Mouse (Mus musculus) ovary, postnatal 36 days (tissue): Measurements from ENCODE around the gene Psg16.
A peak's percentile ranks its signal among the peaks of the same experiment; 100 is the strongest.
"Not testable (repeated sequence)": the region's sequence is repeated elsewhere in the genome, so short reads cannot be mapped to it uniquely, and the experiment has no call there.

ENCODE experiments used
- DNase-seq: peaks from one replicate; pipeline ENCODE4 v3.0.0; 2022; ENCODE audit warnings: low spot score, mixed read lengths

The Psg16 gene

GRCm38 (mm10) chr7:17056081-17056581 lies 17.7 kb upstream of the Psg16 start:
- DNase-seq: peak; percentile 83

GRCm38 (mm10) chr7:17056601-17057523 lies 17.0 kb upstream of the Psg16 start:
- no peak for DNase-seq

DNA sequence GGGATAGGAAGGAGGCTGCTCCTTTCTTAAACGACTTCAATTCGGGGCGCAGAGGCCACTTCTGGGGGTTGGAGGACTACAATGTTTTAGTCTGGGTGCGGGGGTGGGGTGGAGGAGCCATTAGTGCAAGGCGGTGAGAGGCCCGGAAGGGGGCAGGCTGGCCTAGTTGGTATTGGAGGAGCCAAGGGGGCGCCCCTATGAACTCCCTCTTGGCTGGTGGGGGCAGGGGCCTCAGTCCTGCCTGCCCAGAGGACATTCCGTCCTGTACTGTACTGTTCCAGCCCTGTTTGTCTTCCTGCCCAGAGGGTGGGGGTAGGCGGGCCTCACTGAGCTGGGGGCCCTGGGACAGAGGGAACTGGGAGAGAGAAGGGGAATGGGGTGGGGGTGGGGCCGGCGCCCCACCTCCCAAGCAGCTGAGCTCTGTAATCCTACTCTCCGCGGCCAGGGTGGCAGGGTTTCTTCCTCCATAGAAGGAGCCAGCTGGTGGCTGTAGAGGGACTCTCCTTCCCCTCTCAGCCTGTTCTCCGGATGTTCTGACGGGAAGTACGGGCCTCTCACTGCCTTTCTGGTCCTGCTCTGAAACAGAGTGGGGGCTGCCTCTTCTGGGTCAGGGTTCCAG lies 15.7 kb upstream of the Psg16 start:
- DNase-seq: peak; percentile 67

DNA sequence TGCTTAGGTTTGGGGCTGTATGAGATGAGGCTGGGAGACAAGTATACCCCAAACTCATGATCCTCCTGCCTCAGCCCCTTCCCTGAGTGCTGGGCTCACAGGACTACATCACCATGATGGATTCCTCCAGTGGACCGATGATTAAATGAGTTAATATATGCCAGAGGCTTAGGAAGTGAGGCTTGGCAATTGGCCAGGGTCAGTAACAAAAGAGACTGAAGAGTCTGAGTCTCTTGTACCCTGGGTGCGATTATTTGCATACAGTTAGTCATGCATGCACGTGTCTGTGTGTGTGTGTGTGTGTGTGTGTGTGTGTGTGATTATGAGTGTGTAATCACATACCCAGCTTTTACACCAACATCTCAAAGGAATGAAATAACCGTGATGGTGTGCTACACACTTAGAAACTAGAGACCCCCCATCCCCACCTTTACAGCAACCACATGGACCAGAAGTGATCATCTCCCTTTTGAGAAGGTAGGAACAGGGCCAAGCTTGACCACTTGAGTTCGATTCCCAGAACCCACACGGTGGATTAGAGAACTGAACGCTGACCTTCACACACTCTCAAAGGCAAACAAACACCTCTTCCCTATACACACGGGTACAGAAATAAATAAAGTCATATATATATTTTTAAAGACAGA lies 14.9 kb upstream of the Psg16 start:
- no peak for DNase-seq

DNA sequence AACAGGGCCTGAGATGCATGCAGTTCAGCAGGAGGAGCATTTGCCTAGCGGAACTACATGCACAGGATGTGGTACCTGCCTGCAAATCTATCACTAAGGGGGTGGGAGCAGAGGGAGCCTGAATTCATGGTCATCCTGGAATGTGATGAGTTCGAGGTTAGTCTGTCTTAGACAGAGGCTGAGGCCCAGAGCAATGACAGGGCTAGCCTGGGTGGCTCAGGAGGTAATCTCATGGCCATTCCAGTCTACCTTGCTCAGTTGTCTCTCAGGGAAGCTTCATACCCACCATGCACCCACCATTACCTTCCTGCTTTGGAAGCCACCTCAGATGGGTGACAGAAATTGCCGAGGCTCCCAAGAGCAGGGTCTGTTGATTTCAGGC lies 14.4 kb upstream of the Psg16 start:
- no peak for DNase-seq

GRCm38 (mm10) chr7:17060031-17060781 lies 13.6 kb upstream of the Psg16 start:
- DNase-seq: peak; percentile 94

- no peak for DNase-seq
Measured at GRCm38 (mm10) chr7:17060782-17061605, 12.8 kb upstream of the Psg16 start.

DNA sequence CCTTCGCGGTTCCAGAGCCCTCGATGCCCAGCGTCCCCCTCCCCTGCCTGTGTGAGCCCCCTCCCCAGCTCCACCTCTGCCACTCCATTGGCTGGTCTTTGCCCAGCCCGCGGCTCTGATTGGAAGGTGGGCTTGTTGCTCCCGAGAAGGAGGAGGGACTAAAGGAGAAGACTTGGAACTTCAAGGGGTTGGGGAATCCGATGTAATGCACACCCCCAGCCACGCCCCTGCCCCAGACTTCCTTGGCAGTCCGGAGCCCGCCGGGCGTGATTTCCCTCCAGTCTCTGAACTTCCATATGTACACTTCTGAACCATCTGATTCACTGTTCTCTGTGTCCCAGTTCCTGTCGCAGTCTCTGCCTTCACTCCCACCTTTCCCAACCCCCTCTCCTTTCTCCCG lies 11.5 kb upstream of the Psg16 start, which contains the start of gene Hif3a:
TSS of gene Hif3a (minus strand) at position 39 of the 400 bp plus-strand sequence.
- peak; percentile 50 for DNase-seq

- no peak for DNase-seq
Measured at GRCm38 (mm10) chr7:17062845-17063244, 11.0 kb upstream of the Psg16 start.

GRCm38 (mm10) chr7:17065620-17066019 lies 8.2 kb upstream of the Psg16 start:
- DNase-seq: no peak

GRCm38 (mm10) chr7:17066412-17066811 lies 7.4 kb upstream of the Psg16 start:
- peak; percentile 71 for DNase-seq

DNA sequence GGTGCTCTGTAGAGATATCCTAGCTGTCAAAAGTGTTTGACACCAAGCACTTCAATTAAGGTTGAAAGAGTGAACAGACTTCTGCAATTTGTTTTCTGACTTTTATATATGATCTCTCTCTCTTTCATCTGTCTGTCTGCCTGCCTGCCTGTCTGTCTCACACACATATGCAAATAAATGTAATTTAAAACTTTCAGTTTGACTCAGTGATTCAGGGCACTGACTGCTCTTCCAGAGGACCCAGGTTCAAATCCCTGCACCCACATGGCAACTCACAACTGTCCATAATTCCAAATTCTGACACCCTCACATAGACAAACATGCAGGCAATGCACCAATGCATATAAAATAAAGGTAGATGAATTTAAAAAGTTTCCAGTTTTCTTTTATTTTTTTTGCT lies 6.8 kb upstream of the Psg16 start:
- DNase-seq: no peak

- not testable (repeated sequence) for DNase-seq
Measured at GRCm38 (mm10) chr7:17067651-17068050, 6.2 kb upstream of the Psg16 start.

DNA sequence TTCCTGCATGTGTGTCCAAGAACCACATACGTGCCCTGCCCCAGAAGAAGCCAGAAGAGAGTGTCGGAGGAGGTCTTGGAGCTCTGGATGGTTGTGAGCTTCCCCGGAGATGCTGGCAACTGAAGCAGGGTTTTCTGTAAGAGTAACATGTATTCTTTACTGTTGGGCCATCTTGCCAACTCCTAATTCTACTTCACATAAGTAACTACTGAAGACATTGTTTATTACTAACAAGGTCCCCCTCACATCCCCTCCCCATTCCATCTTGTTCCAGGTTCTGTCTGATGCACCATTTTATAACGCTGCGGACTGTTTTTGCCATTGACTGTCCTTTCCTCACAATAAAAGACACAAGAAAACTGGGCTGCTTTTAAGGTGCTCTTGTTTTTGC lies 332 bp upstream of the Psg16 start:
- no peak for DNase-seq

GRCm38 (mm10) chr7:17076542-17076941 lies 2.7 kb downstream of the Psg16 start:
- DNase-seq: no peak

GRCm38 (mm10) chr7:17078076-17078654 lies 4.3 kb downstream of the Psg16 start:
- no peak for DNase-seq

- DNase-seq: no peak
Measured at GRCm38 (mm10) chr7:17082766-17083165, 8.9 kb downstream of the Psg16 start.

DNA sequence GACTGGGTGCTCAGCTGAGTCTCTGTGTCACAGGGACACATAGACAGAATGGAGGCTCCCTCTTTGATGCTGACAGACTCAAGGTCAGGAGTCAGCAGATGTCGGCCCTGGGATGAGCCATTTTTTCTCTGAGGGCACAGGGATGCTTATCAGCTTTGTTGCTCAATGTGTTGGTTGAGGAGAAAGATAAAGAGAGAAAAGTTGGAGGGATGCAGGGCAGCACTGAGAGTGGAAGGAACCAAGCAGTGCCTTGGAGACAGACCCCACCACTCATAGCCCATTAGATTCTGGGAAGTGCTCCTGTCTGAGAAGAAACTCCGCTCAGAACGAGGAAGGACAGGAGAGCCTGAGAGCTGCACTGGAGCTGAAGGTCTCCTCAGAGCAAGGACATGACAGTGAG lies 13.9 kb downstream of the Psg16 start:
- DNase-seq: no peak

GRCm38 (mm10) chr7:17090058-17090585 lies 16.3 kb downstream of the Psg16 start:
- no peak for DNase-seq

DNA sequence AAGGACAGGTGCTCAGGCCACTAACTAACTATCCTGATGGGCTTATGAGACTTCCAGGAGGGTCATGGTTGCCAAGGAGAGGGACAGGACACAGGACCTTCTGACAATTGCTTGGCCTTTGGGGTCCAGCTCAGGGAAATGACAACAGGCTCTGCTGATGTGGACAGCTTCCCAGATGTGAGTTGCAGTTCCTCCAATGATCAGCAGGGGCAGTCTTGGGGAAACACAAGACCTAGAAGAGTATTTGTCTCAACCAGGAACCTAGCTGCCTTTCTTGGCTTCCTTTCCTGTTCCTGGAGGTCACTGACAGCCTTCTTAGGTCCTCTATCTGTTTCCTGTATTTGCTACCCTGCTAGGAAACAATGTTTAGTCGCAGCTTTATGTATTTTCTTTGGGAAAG lies 17.4 kb downstream of the Psg16 start:
- DNase-seq: no peak
